Mouse (Mus musculus) C3H10T1/2 (cell line): ENCODE measurements around the gene Gcsh. TPM values are rescaled to one million over a fixed set of nuclear protein-coding genes. Genes with fewer than 3 reads are reported as not detected.

Experiments
- polyA plus RNA-seq, 2 experiments: library from polyadenylated mRNA; unstranded; fragments of >200 nt; fragmentation: generic; extraction: Trizol; gene quantifications; one replicate each; pipeline ENCODE4 v1.2.1; 2012; ENCODE audit warnings: missing spikeins in 2 of 2

The Gcsh gene
- polyA plus RNA-seq = 10 to 100 TPM; 30.1 to 37.3 TPM

DNA sequence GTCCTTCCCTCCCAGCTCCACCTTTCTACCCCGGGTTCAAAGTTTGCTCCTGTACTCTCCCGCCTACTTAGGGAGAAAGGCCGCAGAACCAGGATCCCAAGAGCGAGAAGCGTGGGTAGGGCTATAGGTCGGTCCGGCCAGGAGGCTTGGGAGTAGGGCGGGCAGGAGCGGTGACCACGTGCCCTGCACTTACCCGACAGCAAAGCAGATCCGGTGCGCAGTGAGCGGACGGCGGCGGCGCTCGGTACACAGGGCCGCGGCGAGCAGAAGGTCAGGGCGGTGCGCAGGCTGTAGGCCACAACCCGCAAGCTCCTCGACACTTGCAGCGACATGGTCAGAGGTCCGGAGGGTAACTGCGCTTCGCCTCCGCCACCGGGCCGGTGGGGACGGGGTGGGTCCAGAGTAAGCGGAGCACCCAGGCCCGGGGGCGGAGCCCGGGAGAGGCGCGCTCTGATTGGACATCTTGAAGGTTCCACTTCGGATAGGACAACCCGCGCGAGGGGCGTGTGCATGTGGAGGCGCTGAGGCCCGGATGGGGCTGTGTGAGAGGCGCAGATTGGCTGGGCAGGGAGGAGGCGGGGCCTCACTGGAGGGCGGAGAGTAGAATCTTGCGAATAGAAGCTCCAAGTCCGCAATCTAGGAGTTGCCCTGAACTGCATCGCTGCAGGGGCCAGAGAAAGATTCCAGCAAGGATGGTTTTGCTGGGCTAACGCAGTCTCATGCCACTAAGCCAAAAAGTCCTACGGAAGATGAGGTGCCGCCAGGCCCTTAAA is at the start of gene Gcsh:
Gene Gcsh, minus strand, starts transcription at position 443 of the 773 bp plus-strand sequence.

GRCm38 (mm10) chr8:116978631-116979256 is 14.6 kb downstream of the Gcsh start, which contains the start of gene 1700030J22Rik:
Gene 1700030J22Rik (minus strand): TSS chr8:116978959.

GRCm38 (mm10) chr8:116943161-116943554 is 50.2 kb downstream of the Gcsh start, which contains the start of gene Atmin:
Gene Atmin (plus strand): TSS chr8:116943393.

Other genes starting within 250 kb of the Gcsh start
- 100 to 1,000 TPM in 1 of 2 experiments, 10 to 100 TPM in 1; 54.3 to 110 TPM for gene Cmc2, start 72.1 kb downstream of the Gcsh start, polyA plus RNA-seq
- 10 to 100 TPM in 1 of 2 experiments, 1 to 10 TPM in 1; 8.5 to 21.1 TPM for gene Cenpn, start 71.8 kb downstream of the Gcsh start, polyA plus RNA-seq
- 1 to 10 TPM; 1.8 to 7.3 TPM for gene Atmin, start 50.1 kb downstream of the Gcsh start, polyA plus RNA-seq
- gene 1700030J22Rik, start 14.6 kb downstream of the Gcsh start, polyA plus RNA-seq = 1 to 10 TPM in 1 of 2 experiments, under 1 TPM in 1; 0.33 to 1.3 TPM
- gene Pkd1l2, start 88.9 kb upstream of the Gcsh start, polyA plus RNA-seq = under 1 TPM in 1 of 2 experiments, not detected in 1; 0.02 TPM
- under 1 TPM in 1 of 2 experiments, not detected in 1; 0.02 TPM for gene Bco1, start 102.3 kb upstream of the Gcsh start, polyA plus RNA-seq
- gene Gan, start 164.6 kb upstream of the Gcsh start, polyA plus RNA-seq = 1 to 10 TPM in 1 of 2 experiments, under 1 TPM in 1; 0.37 to 2.1 TPM